Mouse (Mus musculus) neural tube, embryonic 13.5 days (tissue): ENCODE measurements around the gene Lrrc56. TPM values are rescaled to one million over a fixed set of nuclear protein-coding genes. Genes with fewer than 3 reads are reported as not detected.

Experiments used
- ATAC-seq: fragments of 200-750 bp; cut with Nextera tagmentation; 2 replicates; pipeline ENCODE4 v1.8.0; 2017; ENCODE audit warnings: low read depth, mild to moderate bottlenecking, moderate TSS enrichment, moderate library complexity
- H3K27ac ChIP-seq: fragments of 300-500 bp; sonication (generic); replicated peaks from 2 replicates; pipeline ENCODE4 v1.5.1; 2015; ENCODE audit warnings: moderate library complexity, mild to moderate bottlenecking, inconsistent platforms
- H3K27me3 ChIP-seq: fragments of 300-500 bp; sonication (generic); 2 replicates; pipeline ENCODE4 v1.6.1; 2015; ENCODE audit warnings: mild to moderate bottlenecking, inconsistent platforms
- H3K36me3 ChIP-seq: fragments of 300-500 bp; sonication (generic); 2 replicates; pipeline ENCODE4 v1.6.1; 2015; ENCODE audit warnings: mild to moderate bottlenecking, inconsistent platforms
- H3K4me1 ChIP-seq: fragments of 300-500 bp; sonication (generic); replicated peaks from 2 replicates; pipeline ENCODE4 v1.6.1; 2015; ENCODE audit warnings: inconsistent platforms
- H3K4me2 ChIP-seq: fragments of 300-500 bp; sonication (generic); 2 replicates; pipeline ENCODE4 v1.6.1; 2015; ENCODE audit warnings: inconsistent platforms, mild to moderate bottlenecking, moderate library complexity
- H3K4me3 ChIP-seq: fragments of 300-500 bp; sonication (generic); 2 replicates; pipeline ENCODE4 v1.5.1; 2015; ENCODE audit warnings: mild to moderate bottlenecking, inconsistent platforms
- H3K9ac ChIP-seq: fragments of 300-500 bp; sonication (generic); 2 replicates; pipeline ENCODE4 v1.6.1; 2015; ENCODE audit warnings: moderate library complexity, mild to moderate bottlenecking, inconsistent platforms
- H3K9me3 ChIP-seq: fragments of 300-500 bp; sonication (generic); 2 replicates; pipeline ENCODE4 v1.6.1; 2016; ENCODE audit warnings: inconsistent platforms
- WGBS: fragments of 180-500 bp; shearing (Covaris S2); methylation state at CpG from one replicate; pipeline ENCODE4 v1.1.7; 2015; 5-methylcytosine and 5-hydroxymethylcytosine counted together
- polyA plus RNA-seq: library from polyadenylated mRNA; unstranded; fragments of >200 nt; fragmentation: Nextera tagmentation; extraction: Ambion mirVana; gene quantifications from 2 replicates; pipeline ENCODE4 v1.2.1, GENCODE M21; 2015

Gene Lrrc56
- polyA plus RNA-seq, 1 experiment from 2014 or later: 9.0 TPM

- Histone ChIP-seq H3K27me3 (no peaks in the 10 kb centered on the region), H3K4me3 (peak overlapping the region; percentile 83), H3K36me3 (peaks cover 38% of the 10 kb centered on the region), H3K9ac (peak overlapping the region; percentile 95), H3K9me3 (no peaks in the 10 kb centered on the region), H3K4me2 (peak overlapping the region; percentile 98), H3K27ac (peak overlapping the region; percentile 88), H3K4me1 (peaks cover 33% of the 10 kb centered on the region)
- ATAC-seq: peak; percentile 22
- 1% methylated on average over 42 of the region's 43 CpGs for WGBS
These were observed 555 bp upstream of the Lrrc56 start for GRCm38 (mm10) chr7:141193348-141193856.

GRCm38 (mm10) chr7:141194409-141194808 is 452 bp downstream of the Lrrc56 start:
- Histone ChIP-seq H3K4me2 (peak overlapping the region; percentile 98), H3K4me1 (peaks cover 33% of the 10 kb centered on the region), H3K4me3 (peak overlapping the region; percentile 83), H3K36me3 (peaks cover 32% of the 10 kb centered on the region), H3K9ac (peak overlapping the region; percentile 71), H3K27me3 (no peaks in the 10 kb centered on the region), H3K9me3 (no peaks in the 10 kb centered on the region), H3K27ac (peak overlapping the region; percentile 87)
- no peak; the same call in 1 of the 2 replicates for ATAC-seq
- under 1% methylated on average over 23 of the region's 23 CpGs for WGBS

GRCm38 (mm10) chr7:141194830-141195229 is 873 bp downstream of the Lrrc56 start:
- WGBS: under 1% methylated on average over 28 of the region's 28 CpGs
- Histone ChIP-seq H3K4me1 (peaks cover 33% of the 10 kb centered on the region), H3K9ac (peak overlapping the region; percentile 71), H3K27ac (peak overlapping the region; percentile 87), H3K4me2 (peak overlapping the region; percentile 98), H3K36me3 (peaks cover 28% of the 10 kb centered on the region), H3K4me3 (peak overlapping the region; percentile 83), H3K9me3 (no peaks in the 10 kb centered on the region), H3K27me3 (no peaks in the 10 kb centered on the region)
- peak; percentile 30 for ATAC-seq

GRCm38 (mm10) chr7:141195754-141196153 is 1.8 kb downstream of the Lrrc56 start:
- WGBS: 98% methylated on average over 2 of the region's 2 CpGs
- Histone ChIP-seq H3K27ac (no peak overlapping the region), H3K9me3 (no peaks in the 10 kb centered on the region), H3K4me1 (peaks cover 33% of the 10 kb centered on the region), H3K9ac (no peak overlapping the region), H3K27me3 (no peaks in the 10 kb centered on the region), H3K36me3 (peaks cover 19% of the 10 kb centered on the region), H3K4me2 (0 out of 2 replicates have a peak overlapping the region, but pooled peaks have one; percentile 98), H3K4me3 (0 out of 2 replicates have a peak overlapping the region, but pooled peaks have one; percentile 83)
- no peak for ATAC-seq

- Histone ChIP-seq H3K27me3 (no peaks in the 10 kb centered on the region), H3K4me1 (peaks cover 30% of the 10 kb centered on the region), H3K9ac (no peak overlapping the region), H3K36me3 (peaks cover 9% of the 10 kb centered on the region), H3K4me3 (no peak overlapping the region), H3K9me3 (no peaks in the 10 kb centered on the region), H3K27ac (no peak overlapping the region), H3K4me2 (no peak overlapping the region)
- no peak for ATAC-seq
- WGBS: 90% methylated on average over 8 of the region's 8 CpGs
These were observed 2.8 kb downstream of the Lrrc56 start for GRCm38 (mm10) chr7:141196619-141197282.

- H3K36me3 ChIP-seq: 0 out of 2 replicates have a peak, but pooled peaks cover 4% of the 10 kb centered on the region
- H3K27ac ChIP-seq: no peak overlapping the region
- no peak for ATAC-seq
- WGBS: 93% methylated on average over 4 of the region's 4 CpGs
- no peak overlapping the region for H3K4me2 ChIP-seq
- H3K4me3 ChIP-seq: no peak overlapping the region
- no peak overlapping the region for H3K9ac ChIP-seq
- no peaks in the 10 kb centered on the region for H3K9me3 ChIP-seq
- no peaks in the 10 kb centered on the region for H3K27me3 ChIP-seq
- peaks cover 17% of the 10 kb centered on the region for H3K4me1 ChIP-seq
These were observed 4.2 kb downstream of the Lrrc56 start for GRCm38 (mm10) chr7:141198121-141198520.

GRCm38 (mm10) chr7:141204546-141204945 is 10.6 kb downstream of the Lrrc56 start:
- 80% methylated on average over 3 of the region's 3 CpGs for WGBS
- Histone ChIP-seq H3K27ac (no peak overlapping the region), H3K4me2 (no peak overlapping the region), H3K4me1 (no peaks in the 10 kb centered on the region), H3K27me3 (no peaks in the 10 kb centered on the region), H3K36me3 (no peaks in the 10 kb centered on the region), H3K9ac (no peak overlapping the region), H3K9me3 (no peaks in the 10 kb centered on the region), H3K4me3 (no peak overlapping the region)
- no peak for ATAC-seq

- no peaks in the 10 kb centered on the region for H3K9me3 ChIP-seq
- WGBS: 83% methylated on average over 5 of the region's 5 CpGs
- no peak overlapping the region for H3K27ac ChIP-seq
- H3K4me2 ChIP-seq: no peak overlapping the region
- no peak for ATAC-seq
- no peak overlapping the region for H3K9ac ChIP-seq
- H3K27me3 ChIP-seq: no peaks in the 10 kb centered on the region
- H3K4me3 ChIP-seq: no peak overlapping the region
- no peaks in the 10 kb centered on the region for H3K4me1 ChIP-seq
- no peaks in the 10 kb centered on the region for H3K36me3 ChIP-seq
These were observed 11.5 kb downstream of the Lrrc56 start for GRCm38 (mm10) chr7:141205504-141205903.

GRCm38 (mm10) chr7:141206182-141206937 is 12.4 kb downstream of the Lrrc56 start:
- Histone ChIP-seq H3K9ac (no peak overlapping the region), H3K4me3 (no peak overlapping the region), H3K36me3 (no peaks in the 10 kb centered on the region), H3K9me3 (no peaks in the 10 kb centered on the region), H3K27me3 (no peaks in the 10 kb centered on the region), H3K4me1 (no peaks in the 10 kb centered on the region), H3K4me2 (no peak overlapping the region), H3K27ac (no peak overlapping the region)
- no peak for ATAC-seq
- 93% methylated on average over 18 of the region's 18 CpGs for WGBS

GRCm38 (mm10) chr7:141209526-141209925 is 15.6 kb downstream of the Lrrc56 start:
- H3K4me2 ChIP-seq: no peak overlapping the region
- no peak overlapping the region for H3K27ac ChIP-seq
- no peaks in the 10 kb centered on the region for H3K36me3 ChIP-seq
- 71% methylated on average over 3 of the region's 3 CpGs for WGBS
- H3K9me3 ChIP-seq: no peaks in the 10 kb centered on the region
- H3K4me1 ChIP-seq: no peaks in the 10 kb centered on the region; the same call in 1 of the 2 replicates
- no peak overlapping the region for H3K4me3 ChIP-seq
- H3K27me3 ChIP-seq: no peaks in the 10 kb centered on the region
- no peak for ATAC-seq
- H3K9ac ChIP-seq: no peak overlapping the region

GRCm38 (mm10) chr7:141210137-141210536 is 16.2 kb downstream of the Lrrc56 start:
- WGBS: 81% methylated on average over 12 of the region's 12 CpGs
- Histone ChIP-seq H3K27ac (no peak overlapping the region), H3K9ac (no peak overlapping the region), H3K9me3 (no peaks in the 10 kb centered on the region), H3K4me1 (peaks cover 5% of the 10 kb centered on the region), H3K27me3 (no peaks in the 10 kb centered on the region), H3K36me3 (no peaks in the 10 kb centered on the region), H3K4me3 (no peak overlapping the region), H3K4me2 (no peak overlapping the region)
- no peak for ATAC-seq

GRCm38 (mm10) chr7:141210606-141211131 is 16.7 kb downstream of the Lrrc56 start:
- Histone ChIP-seq H3K4me1 (peaks cover 7% of the 10 kb centered on the region), H3K4me3 (no peak overlapping the region), H3K4me2 (no peak overlapping the region), H3K36me3 (no peaks in the 10 kb centered on the region), H3K27ac (no peak overlapping the region), H3K9ac (no peak overlapping the region), H3K27me3 (no peaks in the 10 kb centered on the region), H3K9me3 (no peaks in the 10 kb centered on the region)
- 88% methylated on average over 14 of the region's 14 CpGs for WGBS
- no peak for ATAC-seq
